Mouse (Mus musculus) embryo, embryonic 11.5 days (tissue): ENCODE results near the gene Nr0b1.

Experiments used
- DNase-seq: peaks from one replicate; pipeline ENCODE4 v3.0.0-alpha.2; 2012; ENCODE audit warnings: low read depth, low spot score

The Nr0b1 gene

GRCm38 (mm10) chrX:86191614-86192419, at the start of gene Nr0b1:
Nr0b1 (plus strand) TSS chrX:86191764.
- DNase-seq: no peak

DNA sequence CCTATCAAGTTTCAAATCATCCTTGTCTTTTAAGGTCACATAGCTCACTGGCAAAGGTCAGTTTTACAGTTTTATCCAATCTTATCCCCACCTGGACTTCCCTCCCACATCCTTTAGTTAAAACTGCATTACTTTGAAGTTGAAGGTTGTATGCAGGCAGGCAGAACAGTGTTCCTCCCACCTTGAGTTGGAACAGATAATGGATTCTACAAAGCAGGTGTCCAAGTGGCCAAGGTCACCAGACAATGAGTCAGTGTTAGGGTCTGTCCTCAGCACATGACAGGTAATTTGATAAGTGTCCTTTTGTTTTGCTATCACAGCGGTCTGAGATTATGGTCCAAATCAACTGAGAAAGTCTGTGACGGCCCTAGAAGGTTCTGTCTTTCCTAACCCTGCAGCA, 4.3 kb upstream of the Nr0b1 start:
- DNase-seq: no peak

- no peak for DNase-seq
Measured at GRCm38 (mm10) chrX:86192420-86192994, 943 bp downstream of the Nr0b1 start.

GRCm38 (mm10) chrX:86193386-86193785, 1.8 kb downstream of the Nr0b1 start:
- no peak for DNase-seq

DNA sequence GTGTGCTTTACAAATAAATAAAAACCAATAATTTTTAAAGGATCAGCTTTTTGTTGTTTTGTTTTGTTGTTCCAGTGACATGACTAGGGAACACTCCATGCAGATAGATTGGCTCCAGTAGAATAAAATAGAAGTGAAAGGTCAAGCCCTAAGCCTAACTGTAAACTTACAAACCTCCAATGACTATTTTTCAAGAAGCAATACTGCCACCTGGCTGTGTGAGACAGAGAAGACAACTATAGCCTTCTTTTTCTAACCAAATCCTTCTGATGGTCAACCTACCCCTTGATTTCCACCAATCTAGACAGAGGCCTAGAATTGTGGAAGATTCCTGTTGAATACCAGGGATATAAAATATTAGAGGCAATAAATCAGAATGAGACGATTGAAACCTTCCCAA, 45.7 kb downstream of the Nr0b1 start:
- no peak for DNase-seq
